Mouse (Mus musculus) R1 (cell line): Measurements from ENCODE around the gene Sf3a1.
"Not testable (repeated sequence)": the region's sequence is repeated elsewhere in the genome, so short reads cannot be mapped to it uniquely, and the experiment has no call there.

Experiments
- DNase-seq: peaks from one replicate; pipeline ENCODE4 v3.0.0-alpha.2; 2018; ENCODE audit warnings: low read depth, low spot score

Sf3a1 gene

GRCm38 (mm10) chr11:4159808-4160708 is at the start of gene Sf3a1, which contains the start of gene Ccdc157:
Gene Sf3a1, plus strand, starts transcription at chr11:4160350.
Gene Ccdc157, minus strand, starts transcription at chr11:4160293.
- peak; percentile 92 for DNase-seq

GRCm38 (mm10) chr11:4112033-4112432 is 48.1 kb upstream of the Sf3a1 start:
- DNase-seq: no peak

DNA sequence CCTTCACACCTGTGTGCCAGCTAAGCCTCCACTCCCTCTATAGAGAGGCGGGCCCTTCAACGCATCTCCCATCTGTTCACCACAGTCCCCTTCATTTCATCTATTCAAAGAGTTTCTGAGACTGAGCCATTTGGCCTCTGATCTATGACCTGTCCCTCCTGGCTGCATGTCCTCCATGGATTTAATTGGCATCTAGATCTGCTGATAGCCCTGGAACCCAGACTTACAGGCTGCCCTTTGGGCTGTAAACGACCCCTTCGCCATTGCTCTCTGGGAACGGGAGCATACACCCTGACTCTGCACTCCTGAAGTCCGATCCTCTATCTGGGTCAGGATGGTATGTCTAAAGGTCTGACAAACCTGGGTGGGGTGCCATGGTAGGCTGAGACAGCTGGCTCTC is 47.3 kb upstream of the Sf3a1 start:
- no peak for DNase-seq

- DNase-seq: no peak
Measured at GRCm38 (mm10) chr11:4113496-4113895, 46.7 kb upstream of the Sf3a1 start.

DNA sequence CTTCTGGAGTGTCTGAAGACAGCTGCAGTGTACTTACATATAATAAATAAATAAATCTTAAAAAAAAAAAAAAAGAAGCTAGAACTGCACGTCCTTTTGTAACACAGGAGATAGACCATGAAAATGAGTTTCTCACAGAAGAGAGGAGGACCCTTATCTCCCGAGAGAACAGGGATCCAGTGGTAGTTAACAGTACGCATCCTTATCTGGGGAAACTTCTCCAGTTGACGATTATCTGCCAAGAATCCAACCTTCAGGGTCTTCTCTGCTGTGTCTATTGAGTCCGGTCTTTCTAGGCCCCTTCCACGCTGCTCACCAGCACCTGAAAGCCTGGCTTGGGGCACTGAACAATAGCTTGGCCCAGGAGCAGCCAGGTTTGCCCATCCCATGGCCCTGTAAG is 46.2 kb upstream of the Sf3a1 start:
- DNase-seq: no peak

- DNase-seq: not testable (repeated sequence)
Measured at GRCm38 (mm10) chr11:4114541-4114940, 45.6 kb upstream of the Sf3a1 start.

- DNase-seq: no peak
Measured at GRCm38 (mm10) chr11:4115407-4115806, 44.7 kb upstream of the Sf3a1 start.

DNA sequence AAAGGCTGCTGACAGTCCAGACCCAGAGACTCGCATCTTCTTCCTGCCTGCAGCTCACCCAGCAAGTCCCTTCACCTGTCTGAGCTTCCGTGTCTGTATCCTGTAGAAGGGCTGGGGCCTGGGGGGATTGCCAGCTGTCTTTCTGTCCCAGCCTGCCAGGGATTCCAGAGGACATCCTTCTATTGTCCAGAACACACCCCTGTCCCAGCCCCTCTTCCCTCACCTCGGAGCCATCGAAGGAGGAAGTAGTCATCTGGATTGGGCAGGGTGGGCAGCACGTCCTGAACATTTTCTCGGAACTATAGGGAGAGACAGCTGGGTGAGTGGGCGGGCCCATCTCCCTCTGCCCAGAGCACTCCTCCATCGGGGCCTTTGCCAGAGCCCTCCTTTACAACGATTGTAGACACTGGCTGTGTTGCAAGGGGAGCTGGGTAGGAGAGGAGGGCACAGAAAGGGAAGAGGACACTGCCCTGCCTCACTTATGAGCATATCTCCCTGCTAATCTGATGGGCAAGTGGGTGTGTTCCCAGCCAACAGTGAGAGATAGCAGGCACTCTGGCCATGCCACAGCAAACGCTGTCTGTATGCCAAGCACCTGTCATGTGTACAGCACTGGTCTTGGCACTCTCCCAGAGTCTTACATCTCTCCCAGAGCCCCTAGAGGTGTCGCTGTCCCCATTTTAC is 43.5 kb upstream of the Sf3a1 start:
- DNase-seq: no peak

- DNase-seq: no peak
Measured at GRCm38 (mm10) chr11:4117372-4118071, 42.6 kb upstream of the Sf3a1 start.

DNA sequence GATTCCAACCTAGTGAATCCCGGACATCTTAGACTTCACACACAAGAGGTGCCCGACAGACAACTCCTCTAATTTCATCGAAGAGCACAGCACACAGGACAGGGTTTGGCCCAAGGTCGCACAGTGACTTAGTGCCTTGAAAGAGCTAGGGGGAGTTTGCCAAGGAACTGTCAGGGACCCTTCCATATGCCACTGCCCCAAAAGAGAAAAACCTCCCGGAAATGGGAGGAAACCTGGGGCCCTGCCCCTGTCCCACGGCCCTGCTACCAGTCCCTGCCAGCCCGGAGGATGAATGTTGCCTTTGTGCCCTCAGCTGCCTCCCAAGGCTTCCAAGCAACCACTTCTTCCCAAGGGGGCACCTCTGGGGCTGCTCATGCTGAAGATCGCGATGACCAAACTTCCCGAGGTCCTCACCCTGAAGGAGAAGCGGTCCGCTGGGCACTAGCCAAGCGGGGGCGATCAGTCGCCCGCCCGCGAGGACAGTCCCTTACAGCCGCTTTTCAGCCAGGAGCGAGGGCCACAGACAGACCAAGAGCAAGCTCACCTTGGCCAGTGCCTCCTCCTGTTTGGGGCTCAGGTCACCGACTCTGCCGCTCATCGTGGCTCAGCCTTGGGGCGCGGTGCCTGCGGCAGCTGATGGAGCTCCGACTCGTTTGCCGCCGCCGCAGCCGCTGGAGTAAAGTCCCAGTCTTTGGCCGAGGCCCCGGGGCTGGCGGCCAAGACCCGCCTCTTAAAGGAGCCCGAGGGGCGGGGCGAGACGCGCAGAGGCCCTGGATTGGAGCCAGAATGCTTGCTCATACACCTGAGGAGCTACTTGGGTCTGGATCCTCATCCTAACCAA is 41.8 kb upstream of the Sf3a1 start:
- DNase-seq: peak; percentile 82

GRCm38 (mm10) chr11:4119635-4120034 is 40.5 kb upstream of the Sf3a1 start:
- DNase-seq: no peak

- no peak for DNase-seq
Measured at GRCm38 (mm10) chr11:4121691-4122090, 38.5 kb upstream of the Sf3a1 start.

DNA sequence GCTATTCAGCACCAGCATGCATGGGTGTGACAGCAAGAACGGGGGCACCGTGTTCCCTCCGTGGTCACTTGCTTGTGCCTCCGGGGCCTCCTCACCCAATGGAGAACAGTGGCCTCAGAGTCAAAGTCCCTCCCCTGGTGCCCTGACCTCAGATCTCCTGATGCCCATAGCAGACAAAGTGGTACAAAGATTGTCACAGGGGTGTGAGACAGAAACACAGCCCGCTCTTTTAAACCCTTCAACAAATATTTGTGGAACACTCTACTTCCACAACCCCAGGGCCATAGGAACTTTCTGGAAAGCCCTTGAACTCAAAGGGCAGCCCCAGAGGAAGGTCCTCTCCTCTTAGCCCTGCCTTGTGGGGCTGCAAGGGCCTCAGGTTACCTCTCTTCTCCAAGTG is 37.9 kb upstream of the Sf3a1 start:
- DNase-seq: no peak

- peak; percentile 87 for DNase-seq
Measured at GRCm38 (mm10) chr11:4122742-4123579, 37.2 kb upstream of the Sf3a1 start, which contains the start of gene Sec14l2. Gene Sec14l2, minus strand, starts transcription at chr11:4123415.

DNA sequence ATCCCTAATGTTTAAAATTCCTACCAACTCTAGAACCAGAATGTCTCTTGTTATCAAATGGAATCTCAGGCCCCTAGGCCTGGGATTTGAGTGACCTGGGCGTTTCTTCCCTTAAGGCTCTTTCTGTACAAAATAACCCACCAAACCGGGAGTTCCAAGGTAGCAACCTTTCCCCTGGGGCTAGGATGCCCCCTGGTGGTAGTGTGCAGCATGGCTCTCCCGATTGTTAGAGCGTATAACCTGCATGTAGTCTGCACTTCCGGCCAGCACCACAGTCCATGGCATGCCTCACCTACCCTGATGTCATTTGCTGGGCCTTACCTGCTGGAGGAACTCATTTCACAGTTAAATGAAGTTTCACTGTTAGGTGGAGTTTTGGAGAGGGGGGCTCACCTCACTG is 36.2 kb upstream of the Sf3a1 start:
- DNase-seq: peak; percentile 84

GRCm38 (mm10) chr11:4127059-4127458 is 33.1 kb upstream of the Sf3a1 start:
- DNase-seq: peak; percentile 55

GRCm38 (mm10) chr11:4128461-4128860 is 31.7 kb upstream of the Sf3a1 start:
- not testable (repeated sequence) for DNase-seq

GRCm38 (mm10) chr11:4133450-4133849 is 26.7 kb upstream of the Sf3a1 start:
- DNase-seq: peak; percentile 80

- DNase-seq: no peak
Measured at GRCm38 (mm10) chr11:4134400-4134799, 25.8 kb upstream of the Sf3a1 start.
